Mouse (Mus musculus): ENCODE results near the gene Slc35g2. TPM values are rescaled to one million over a fixed set of nuclear protein-coding genes. Genes with fewer than 3 reads are reported as not detected.

Gene Slc35g2
- polyA plus RNA-seq (2015; fragmentation: Nextera tagmentation; extraction: Ambion mirVana): 6.2 and 7.5 TPM in 2 replicates

- no peaks in the 10 kb centered on the region for H3K36me3 ChIP-seq
- H3K4me2 ChIP-seq: peak within 1 kb of the TSS; percentile 94
- H3K4me1 ChIP-seq: no peaks in the 10 kb centered on the region
- no peaks in the 10 kb centered on the region for H3K27me3 ChIP-seq (replicated peaks)
- ATAC-seq (ENCODE audit: insufficient read depth, low FRiP score, low read depth): peak; percentile 59; the same call in 1 of the 2 replicates
- WGBS: under 1% methylated on average over 55 of the region's 55 CpGs
- H3K4me3 ChIP-seq (replicated peaks): peak within 1 kb of the TSS; percentile 63
- H3K9ac ChIP-seq: peak within 1 kb of the TSS; percentile 42
- no peaks in the 10 kb centered on the region for H3K9me3 ChIP-seq
- H3K27ac ChIP-seq: no peak within 1 kb of the TSS; the same call in 1 of the 2 replicates
Measured at GRCm38 (mm10) chr9:100570626-100571233, at the start of gene Slc35g2. Slc35g2 (minus strand) TSS chr9:100571090.

- no peak; the same call in 1 of the 2 replicates for ATAC-seq (ENCODE audit: insufficient read depth, low FRiP score, low read depth)
- Histone ChIP-seq H3K4me1 (peaks cover 4% of the 10 kb centered on the region; the same call in 1 of the 2 replicates), H3K4me2 (0 out of 2 replicates have a peak overlapping the region, but pooled peaks have one; percentile 21)
Measured at GRCm38 (mm10) chr9:100616947-100617346, 46.1 kb upstream of the Slc35g2 start.

DNA sequence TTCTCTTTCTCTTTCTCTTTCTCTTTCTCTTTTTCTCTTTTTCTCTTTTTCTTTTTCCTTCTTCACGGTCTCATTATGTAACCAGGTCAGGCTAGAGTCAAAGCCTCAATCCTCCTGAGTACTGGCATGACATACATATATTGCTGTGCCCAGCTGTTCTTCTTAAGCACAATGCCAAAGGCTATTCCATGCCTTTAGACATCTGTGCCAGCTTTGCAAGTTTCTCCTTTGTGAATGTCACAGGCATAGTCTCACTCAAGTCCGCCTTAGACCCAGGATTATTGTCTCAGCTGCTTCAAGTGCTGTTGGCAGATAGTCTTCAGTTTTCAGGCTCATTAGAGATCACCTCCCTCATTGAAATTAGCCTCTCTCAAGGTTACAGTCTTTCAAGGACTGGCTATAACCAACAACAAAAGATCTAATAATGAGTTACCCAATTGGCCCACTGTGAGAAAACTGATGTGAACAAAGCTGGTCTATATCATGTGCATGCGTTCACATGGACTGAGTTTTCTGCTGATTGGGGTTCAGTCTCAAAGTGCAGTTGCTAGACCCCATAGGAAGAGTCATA is 42.7 kb upstream of the Slc35g2 start:
- Histone ChIP-seq H3K9me3 (no peaks in the 10 kb centered on the region), H3K36me3 (no peaks in the 10 kb centered on the region), H3K27me3 (replicated peaks) (no peaks in the 10 kb centered on the region), H3K27ac (no peak overlapping the region), H3K4me3 (replicated peaks) (no peak overlapping the region), H3K4me2 (no peak overlapping the region), H3K9ac (no peak overlapping the region), H3K4me1 (peaks cover 4% of the 10 kb centered on the region; the same call in 1 of the 2 replicates)
- ATAC-seq (ENCODE audit: insufficient read depth, low FRiP score, low read depth): no peak
- 83% methylated on average over 3 of the region's 3 CpGs for WGBS

More at GRCm38 (mm10) chr9:100616947-100617346, 46.1 kb upstream of the Slc35g2 start:
- Histone ChIP-seq H3K27me3 (replicated peaks) (no peaks in the 10 kb centered on the region), H3K4me3 (replicated peaks) (no peak overlapping the region), H3K27ac (no peak overlapping the region), H3K9me3 (no peaks in the 10 kb centered on the region), H3K36me3 (no peaks in the 10 kb centered on the region), H3K9ac (no peak overlapping the region)
- WGBS: 26% methylated on average over 11 of the region's 11 CpGs

DNA sequence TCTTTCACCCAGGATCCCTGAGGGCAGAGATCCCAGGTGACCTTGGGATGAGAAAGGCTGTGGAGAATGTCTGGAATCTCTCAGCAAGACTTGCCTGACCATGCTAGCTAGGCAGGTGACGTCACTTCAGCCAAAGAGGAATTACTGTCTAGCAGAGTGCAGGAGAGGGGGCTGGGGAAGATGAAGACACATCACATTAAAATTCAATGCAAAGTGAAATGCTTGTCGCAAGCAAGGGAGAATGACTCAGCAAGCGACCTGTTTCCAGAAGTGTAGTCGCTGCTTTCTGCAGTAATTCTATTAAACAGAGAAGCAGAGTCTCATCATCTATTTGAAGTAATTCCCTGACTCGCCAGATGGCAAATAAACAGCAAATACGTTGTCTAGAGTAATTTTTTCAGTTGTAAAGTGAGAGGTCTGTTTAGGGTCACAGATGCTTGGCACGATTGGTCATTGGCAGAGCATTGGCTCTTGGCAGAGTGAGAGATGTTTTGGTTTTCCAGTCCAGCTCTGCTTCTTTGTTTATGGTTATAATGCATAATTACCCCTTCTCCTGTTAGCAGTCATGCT is 35.2 kb upstream of the Slc35g2 start:
- H3K27me3 ChIP-seq (replicated peaks): no peaks in the 10 kb centered on the region
- H3K4me2 ChIP-seq: no peak overlapping the region
- no peaks in the 10 kb centered on the region for H3K4me1 ChIP-seq
- H3K27ac ChIP-seq: no peak overlapping the region
- H3K9ac ChIP-seq: no peak overlapping the region
- H3K4me3 ChIP-seq (replicated peaks): no peak overlapping the region
- WGBS: 33% methylated on average over 7 of the region's 7 CpGs
- no peaks in the 10 kb centered on the region for H3K9me3 ChIP-seq
- H3K36me3 ChIP-seq: no peaks in the 10 kb centered on the region
- ATAC-seq (ENCODE audit: insufficient read depth, low FRiP score, low read depth): no peak

DNA sequence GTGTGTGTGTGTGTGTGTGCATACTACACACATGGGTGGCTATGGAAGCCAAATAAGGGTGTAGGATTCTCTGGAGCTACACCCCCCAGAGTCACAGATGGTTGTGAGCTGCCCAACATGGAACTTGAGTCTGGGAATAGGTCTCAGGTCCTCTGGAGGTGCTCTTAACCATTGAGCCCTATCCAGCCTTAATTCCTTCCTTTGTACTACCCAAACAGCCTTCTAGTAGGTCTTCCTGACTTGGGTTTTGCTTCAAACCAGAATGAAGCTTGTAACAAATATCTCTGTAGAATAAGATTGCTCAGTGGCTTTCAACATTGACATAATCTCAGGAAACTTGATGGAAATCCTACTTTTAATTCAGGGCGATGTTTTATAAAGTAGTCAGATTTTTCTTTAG is 34.6 kb upstream of the Slc35g2 start:
- Histone ChIP-seq H3K9ac (no peak overlapping the region), H3K36me3 (no peaks in the 10 kb centered on the region), H3K4me2 (no peak overlapping the region), H3K9me3 (no peaks in the 10 kb centered on the region), H3K27me3 (replicated peaks) (no peaks in the 10 kb centered on the region), H3K4me3 (replicated peaks) (no peak overlapping the region), H3K4me1 (no peaks in the 10 kb centered on the region), H3K27ac (no peak overlapping the region)
- WGBS: 80% methylated on average over 1 of the region's 1 CpGs
- ATAC-seq (ENCODE audit: insufficient read depth, low FRiP score, low read depth): no peak

DNA sequence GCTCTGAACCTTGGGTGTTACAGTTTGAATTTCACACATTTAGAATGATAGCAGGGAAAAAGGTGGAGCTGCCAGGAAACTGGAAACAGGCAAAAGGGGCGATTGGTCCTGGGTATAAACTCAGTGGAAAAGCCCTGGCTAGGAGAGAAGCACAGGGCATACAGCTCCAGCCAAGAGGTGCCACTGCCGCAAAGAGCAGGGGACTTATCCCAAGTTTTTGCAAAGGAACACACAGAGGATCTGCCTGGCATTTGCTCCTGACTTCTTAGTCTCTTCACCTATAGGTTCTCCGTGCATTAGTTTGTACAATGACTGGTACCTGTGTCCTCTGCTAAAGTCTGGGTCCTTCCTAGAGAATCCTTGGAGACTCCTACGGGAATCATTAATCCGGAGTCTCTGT is 32.3 kb upstream of the Slc35g2 start:
- Histone ChIP-seq H3K4me2 (no peak overlapping the region), H3K27me3 (replicated peaks) (no peaks in the 10 kb centered on the region), H3K4me1 (no peaks in the 10 kb centered on the region), H3K27ac (no peak overlapping the region), H3K9me3 (no peaks in the 10 kb centered on the region), H3K36me3 (no peaks in the 10 kb centered on the region), H3K4me3 (replicated peaks) (no peak overlapping the region), H3K9ac (no peak overlapping the region)
- 61% methylated on average over 5 of the region's 5 CpGs for WGBS
- ATAC-seq (ENCODE audit: insufficient read depth, low FRiP score, low read depth): no peak

- H3K4me3 ChIP-seq (replicated peaks): no peak overlapping the region
- no peaks in the 10 kb centered on the region for H3K4me1 ChIP-seq
- no peak overlapping the region for H3K9ac ChIP-seq
- no peaks in the 10 kb centered on the region for H3K36me3 ChIP-seq
- no peak overlapping the region for H3K27ac ChIP-seq
- no peaks in the 10 kb centered on the region for H3K27me3 ChIP-seq (replicated peaks)
- no peak overlapping the region for H3K4me2 ChIP-seq
- ATAC-seq (ENCODE audit: insufficient read depth, low FRiP score, low read depth): no peak
- H3K9me3 ChIP-seq: no peaks in the 10 kb centered on the region
- WGBS: 72% methylated on average over 1 of the region's 1 CpGs
Measured at GRCm38 (mm10) chr9:100602130-100602529, 31.2 kb upstream of the Slc35g2 start.

- no peaks in the 10 kb centered on the region for H3K27me3 ChIP-seq (replicated peaks)
- H3K36me3 ChIP-seq: no peaks in the 10 kb centered on the region
- ATAC-seq (ENCODE audit: insufficient read depth, low FRiP score, low read depth): peak; percentile 39; the same call in 1 of the 2 replicates
- no peak overlapping the region for H3K27ac ChIP-seq
- H3K9ac ChIP-seq: no peak overlapping the region
- no peak overlapping the region for H3K4me2 ChIP-seq
- no peaks in the 10 kb centered on the region for H3K9me3 ChIP-seq
- H3K4me1 ChIP-seq: no peaks in the 10 kb centered on the region
- 70% methylated on average over 3 of the region's 3 CpGs for WGBS
- H3K4me3 ChIP-seq (replicated peaks): no peak overlapping the region
Measured at GRCm38 (mm10) chr9:100599761-100600328, 29.0 kb upstream of the Slc35g2 start.

DNA sequence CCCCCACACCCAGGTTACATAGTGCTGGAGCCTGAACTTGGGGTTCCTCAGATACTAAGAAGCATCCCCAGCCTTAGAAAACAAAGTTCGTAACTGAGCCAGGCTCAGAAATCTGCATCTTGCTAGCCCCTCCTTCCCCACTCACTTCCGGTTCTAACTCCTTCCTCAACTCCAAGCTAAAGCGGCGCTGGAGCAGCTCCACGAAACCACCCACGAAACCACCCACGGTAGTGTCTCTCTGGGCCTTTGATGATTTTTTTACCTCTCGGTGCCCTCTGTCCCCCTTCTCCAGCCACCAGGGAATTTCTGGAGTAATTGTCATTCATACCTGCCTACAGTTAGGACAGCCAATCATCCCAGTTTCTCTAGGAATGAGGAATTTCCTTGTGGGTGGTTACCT is 26.7 kb upstream of the Slc35g2 start, which contains the start of gene Stag1:
Gene Stag1 (plus strand): TSS at position 253 of the 400 bp plus-strand sequence.
- Histone ChIP-seq H3K36me3 (no peaks in the 10 kb centered on the region), H3K9ac (no peak within 1 kb of the TSS), H3K4me3 (replicated peaks) (no peak within 1 kb of the TSS), H3K4me1 (no peaks in the 10 kb centered on the region), H3K27me3 (replicated peaks) (no peaks in the 10 kb centered on the region), H3K4me2 (no peak within 1 kb of the TSS), H3K9me3 (no peaks in the 10 kb centered on the region), H3K27ac (no peak within 1 kb of the TSS)
- WGBS: 86% methylated on average over 8 of the region's 8 CpGs
- no peak for ATAC-seq (ENCODE audit: insufficient read depth, low FRiP score, low read depth)

GRCm38 (mm10) chr9:100596317-100596716 is 25.4 kb upstream of the Slc35g2 start:
- no peak for ATAC-seq (ENCODE audit: insufficient read depth, low FRiP score, low read depth)
- no peaks in the 10 kb centered on the region for H3K9me3 ChIP-seq

GRCm38 (mm10) chr9:100590462-100590861 is 19.6 kb upstream of the Slc35g2 start:
- Histone ChIP-seq H3K9ac (no peak overlapping the region), H3K9me3 (no peaks in the 10 kb centered on the region), H3K27ac (no peak overlapping the region), H3K36me3 (no peaks in the 10 kb centered on the region), H3K4me3 (replicated peaks) (no peak overlapping the region), H3K27me3 (replicated peaks) (no peaks in the 10 kb centered on the region), H3K4me1 (no peaks in the 10 kb centered on the region), H3K4me2 (no peak overlapping the region)
- no peak for ATAC-seq (ENCODE audit: insufficient read depth, low FRiP score, low read depth)
- WGBS: 58% methylated on average over 4 of the region's 4 CpGs

More at GRCm38 (mm10) chr9:100596317-100596716, 25.4 kb upstream of the Slc35g2 start:
- WGBS: 85% methylated on average over 8 of the region's 8 CpGs
- no peaks in the 10 kb centered on the region for H3K36me3 ChIP-seq
- H3K4me3 ChIP-seq (replicated peaks): no peak overlapping the region
- H3K4me2 ChIP-seq: no peak overlapping the region
- no peaks in the 10 kb centered on the region for H3K27me3 ChIP-seq (replicated peaks)
- no peak overlapping the region for H3K9ac ChIP-seq
- no peak overlapping the region for H3K27ac ChIP-seq
- H3K4me1 ChIP-seq: no peaks in the 10 kb centered on the region

DNA sequence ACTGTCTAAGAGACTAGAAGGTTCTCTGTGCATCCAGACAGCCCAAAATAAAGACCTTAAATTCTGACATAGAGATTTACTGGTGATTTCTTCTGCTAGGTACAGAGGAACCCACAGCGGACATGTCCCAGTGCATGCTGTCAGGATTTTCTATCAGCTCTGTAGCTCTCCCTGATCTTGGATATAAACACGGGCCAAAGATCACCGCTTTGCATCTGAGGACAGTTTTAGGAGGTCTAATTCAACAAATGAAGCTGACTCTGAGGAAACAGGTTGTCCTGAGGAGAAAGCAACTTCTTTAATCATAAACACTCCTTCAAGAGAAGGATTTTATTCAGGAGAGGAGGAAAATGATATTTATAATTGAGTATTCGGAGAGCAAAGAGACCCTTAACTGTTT is 13.1 kb upstream of the Slc35g2 start:
- WGBS: 66% methylated on average over 4 of the region's 4 CpGs
- peaks cover 8% of the 10 kb centered on the region; the same call in 1 of the 2 replicates for H3K4me1 ChIP-seq
- H3K27ac ChIP-seq: no peak overlapping the region
- no peaks in the 10 kb centered on the region for H3K27me3 ChIP-seq (replicated peaks)
- H3K9ac ChIP-seq: no peak overlapping the region
- no peak overlapping the region for H3K4me3 ChIP-seq (replicated peaks)
- no peak for ATAC-seq (ENCODE audit: insufficient read depth, low FRiP score, low read depth)
- no peaks in the 10 kb centered on the region for H3K9me3 ChIP-seq
- H3K4me2 ChIP-seq: no peak overlapping the region
- no peaks in the 10 kb centered on the region for H3K36me3 ChIP-seq

Data from stomach, embryonic 15.5 days (tissue).